Mouse (Mus musculus) spleen, adult 12 weeks (tissue): Measurements from ENCODE around the gene Slc26a6.

ENCODE experiments used
- DNase-seq: peaks from one replicate; pipeline ENCODE4 v3.0.0; 2022; ENCODE audit warnings: low spot score

Gene Slc26a6

GRCm38 (mm10) chr9:108852976-108853375 lies at the start of gene Slc26a6:
TSS of gene Slc26a6 (plus strand) at chr9:108853283.
- no peak for DNase-seq

GRCm38 (mm10) chr9:108805768-108806167 lies 47.3 kb upstream of the Slc26a6 start:
- no peak for DNase-seq

- no peak for DNase-seq
Measured at GRCm38 (mm10) chr9:108806379-108806778, 46.7 kb upstream of the Slc26a6 start.

GRCm38 (mm10) chr9:108806831-108807230 lies 46.3 kb upstream of the Slc26a6 start:
- no peak for DNase-seq

GRCm38 (mm10) chr9:108807674-108808073 lies 45.4 kb upstream of the Slc26a6 start:
- no peak for DNase-seq

- DNase-seq, result peak; percentile 92
Measured at GRCm38 (mm10) chr9:108808163-108808665, 44.9 kb upstream of the Slc26a6 start, which contains the start of gene Nckipsd. TSS of gene Nckipsd (plus strand) at chr9:108808368.

GRCm38 (mm10) chr9:108809188-108809587 lies 43.9 kb upstream of the Slc26a6 start:
- DNase-seq, result no peak

- DNase-seq, result no peak
Measured at GRCm38 (mm10) chr9:108809723-108810122, 43.4 kb upstream of the Slc26a6 start.

- no peak for DNase-seq
Measured at GRCm38 (mm10) chr9:108810516-108810915, 42.6 kb upstream of the Slc26a6 start.

- no peak for DNase-seq
Measured at GRCm38 (mm10) chr9:108815557-108815956, 37.5 kb upstream of the Slc26a6 start.

- no peak for DNase-seq
Measured at GRCm38 (mm10) chr9:108819495-108819894, 33.6 kb upstream of the Slc26a6 start.

GRCm38 (mm10) chr9:108820077-108820476 lies 33.0 kb upstream of the Slc26a6 start:
- no peak for DNase-seq

- DNase-seq, result no peak
Measured at GRCm38 (mm10) chr9:108824144-108824685, 28.9 kb upstream of the Slc26a6 start.

- no peak for DNase-seq
Measured at GRCm38 (mm10) chr9:108824755-108825413, 28.2 kb upstream of the Slc26a6 start.

GRCm38 (mm10) chr9:108825820-108826699 lies 27.0 kb upstream of the Slc26a6 start, which contains the start of gene Celsr3:
TSS of gene Celsr3 (plus strand) at chr9:108826320.
- no peak for DNase-seq

- DNase-seq, result peak; percentile 57
Measured at GRCm38 (mm10) chr9:108826700-108827340, 26.3 kb upstream of the Slc26a6 start.

- no peak for DNase-seq
Measured at GRCm38 (mm10) chr9:108827454-108827853, 25.6 kb upstream of the Slc26a6 start.

GRCm38 (mm10) chr9:108827906-108828305 lies 25.2 kb upstream of the Slc26a6 start:
- no peak for DNase-seq

- DNase-seq, result no peak
Measured at GRCm38 (mm10) chr9:108831637-108832036, 21.4 kb upstream of the Slc26a6 start.

- DNase-seq, result peak; percentile 57
Measured at GRCm38 (mm10) chr9:108832390-108833108, 20.5 kb upstream of the Slc26a6 start.

GRCm38 (mm10) chr9:108842989-108843388 lies 10.1 kb upstream of the Slc26a6 start:
- DNase-seq, result no peak
